Mouse (Mus musculus): ENCODE results near the gene B4galnt3.

DNA sequence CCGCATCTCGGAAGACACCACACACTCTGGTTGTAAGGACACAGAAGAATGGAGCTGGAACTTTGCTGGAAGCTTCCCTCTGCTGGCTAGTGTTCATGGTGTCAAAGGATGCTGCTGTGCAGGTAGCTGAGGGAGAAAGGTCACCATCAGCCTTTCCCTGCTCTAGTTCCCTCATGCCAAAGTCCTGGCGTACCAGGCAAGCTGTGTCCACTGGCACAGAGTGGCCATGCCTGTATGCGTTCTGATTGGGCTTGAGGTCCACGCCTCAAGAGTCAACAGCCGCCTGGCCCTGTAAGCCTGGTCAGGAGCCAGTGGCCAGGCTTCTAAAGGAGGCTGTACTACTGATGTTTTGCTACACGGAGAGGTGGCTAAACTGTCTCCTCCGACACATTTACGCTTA is 15.0 kb upstream of the B4galnt3 start:
- TF ChIP-seq CTCF (IDR thresholded peaks at IDR 0.05; ENCODE audit: extremely low read depth, insufficient read length, insufficient replicate concordance, low read depth, low read length) (no peak), POLR2A (IDR thresholded peaks at IDR 0.05; ENCODE audit: low read depth, low read length) (no peak)

All from small intestine, adult 2 months (tissue).